Mouse (Mus musculus): Measurements from ENCODE around the gene Garnl3. TPM values are rescaled to one million over a fixed set of nuclear protein-coding genes. Genes with fewer than 3 reads are reported as not detected.
"Not testable (repeated sequence)": the region's sequence is repeated elsewhere in the genome, so short reads cannot be mapped to it uniquely, and the experiment has no call there.

Gene Garnl3
- polyA plus RNA-seq, 1 experiment: 1.1 TPM

DNA sequence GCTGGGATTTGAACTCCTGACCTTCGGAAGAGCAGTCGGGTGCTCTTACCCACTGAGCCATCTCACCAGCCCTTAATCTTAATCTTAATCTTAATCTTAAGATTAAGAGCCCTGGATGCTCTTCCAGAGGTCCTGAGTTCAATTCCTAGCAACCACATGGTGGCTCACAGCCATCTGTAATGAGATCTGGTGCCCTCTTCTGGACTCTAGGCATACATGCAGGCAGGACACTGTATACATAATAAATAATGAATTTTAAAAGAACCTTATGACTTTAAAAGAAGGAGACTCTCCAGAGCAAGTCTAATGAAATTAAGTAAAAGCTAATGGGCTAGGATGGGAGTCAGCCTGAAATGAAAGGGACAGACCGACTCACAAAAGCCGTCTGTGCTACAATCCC is 122.4 kb downstream of the Garnl3 start:
- H3K27ac ChIP-seq (ENCODE audit: insufficient read depth, low read depth, low read length); H3K4me1 ChIP-seq (ENCODE audit: control insufficient read depth, insufficient read depth, low read length); H3K27me3 ChIP-seq (replicated peaks; ENCODE audit: control insufficient read depth, insufficient read depth, low read length); DNase-seq; H3K36me3 ChIP-seq (ENCODE audit: control insufficient read depth, insufficient read depth, low read length); H3K4me3 ChIP-seq (ENCODE audit: insufficient read depth, low read depth, low read length): not testable (repeated sequence)
- TF ChIP-seq CTCF (conservative IDR thresholded peaks at IDR 0.05; ENCODE audit: insufficient read depth, insufficient read length, low read depth, low read length): peak; percentile 19; the same call in 1 of the 2 replicates
- 89% methylated on average over 4 of the region's 4 CpGs for WGBS

DNA sequence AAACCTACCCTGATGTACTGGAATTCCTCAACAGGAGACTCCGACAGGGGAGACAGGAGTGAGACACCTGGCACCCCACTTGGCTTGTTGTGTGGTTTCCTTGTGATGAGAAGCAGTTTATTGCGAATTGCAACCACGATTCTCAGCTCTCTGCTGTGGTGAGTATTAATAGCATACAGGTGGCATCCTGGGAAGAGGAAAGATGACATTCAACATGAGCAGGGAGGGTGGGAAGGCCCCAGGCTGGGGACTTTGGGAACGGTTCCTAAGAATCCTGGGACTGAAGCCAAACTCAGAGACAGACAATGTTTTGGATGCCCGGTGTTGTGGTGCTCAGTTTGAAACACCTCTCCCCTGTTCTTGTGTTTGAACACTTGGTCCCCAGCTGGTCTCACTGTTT is 126.4 kb downstream of the Garnl3 start:
- no peak for TF ChIP-seq POLR2A (IDR thresholded peaks at IDR 0.05; ENCODE audit: low read depth, low read length)
- no peak for TF ChIP-seq CTCF (conservative IDR thresholded peaks at IDR 0.05; ENCODE audit: insufficient read depth, insufficient read length, low read depth, low read length)
- Histone ChIP-seq H3K27ac (ENCODE audit: insufficient read depth, low read depth, low read length) (no peak overlapping the region), H3K36me3 (ENCODE audit: control insufficient read depth, insufficient read depth, low read length) (no peaks in the 10 kb centered on the region), H3K4me1 (ENCODE audit: control insufficient read depth, insufficient read depth, low read length) (no peaks in the 10 kb centered on the region), H3K27me3 (replicated peaks; ENCODE audit: control insufficient read depth, insufficient read depth, low read length) (no peaks in the 10 kb centered on the region), H3K4me3 (ENCODE audit: insufficient read depth, low read depth, low read length) (no peak overlapping the region)
- DNase-seq: no peak
- 75% methylated on average over 5 of the region's 5 CpGs for WGBS

DNA sequence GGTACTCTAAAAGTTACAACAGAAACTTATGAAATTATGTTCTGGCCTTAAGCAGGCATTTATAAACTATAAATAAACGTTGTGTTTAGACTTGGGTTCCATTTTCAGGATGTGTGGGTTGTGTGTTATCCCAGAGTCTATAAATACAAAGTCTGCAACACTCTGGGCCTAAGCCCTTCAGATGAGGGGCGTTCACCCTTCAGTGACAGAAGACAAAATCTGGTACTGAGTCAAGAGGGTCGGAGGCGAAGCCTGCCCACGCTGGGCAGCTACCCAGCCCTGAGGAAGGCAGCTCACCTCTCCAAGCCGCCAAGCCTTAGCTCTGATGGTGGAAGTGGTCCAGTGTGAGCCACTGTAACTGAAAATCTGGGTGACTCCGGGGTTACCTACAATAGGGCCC is 129.3 kb downstream of the Garnl3 start:
- Histone ChIP-seq H3K27ac (ENCODE audit: insufficient read depth, low read depth, low read length) (no peak overlapping the region), H3K4me1 (ENCODE audit: control insufficient read depth, insufficient read depth, low read length) (no peaks in the 10 kb centered on the region), H3K36me3 (ENCODE audit: control insufficient read depth, insufficient read depth, low read length) (no peaks in the 10 kb centered on the region), H3K4me3 (ENCODE audit: insufficient read depth, low read depth, low read length) (no peak overlapping the region), H3K27me3 (replicated peaks; ENCODE audit: control insufficient read depth, insufficient read depth, low read length) (no peaks in the 10 kb centered on the region)
- 89% methylated on average over 7 of the region's 7 CpGs for WGBS
- no peak for TF ChIP-seq CTCF (conservative IDR thresholded peaks at IDR 0.05; ENCODE audit: insufficient read depth, insufficient read length, low read depth, low read length)
- no peak for TF ChIP-seq POLR2A (IDR thresholded peaks at IDR 0.05; ENCODE audit: low read depth, low read length)
- DNase-seq: no peak

DNA sequence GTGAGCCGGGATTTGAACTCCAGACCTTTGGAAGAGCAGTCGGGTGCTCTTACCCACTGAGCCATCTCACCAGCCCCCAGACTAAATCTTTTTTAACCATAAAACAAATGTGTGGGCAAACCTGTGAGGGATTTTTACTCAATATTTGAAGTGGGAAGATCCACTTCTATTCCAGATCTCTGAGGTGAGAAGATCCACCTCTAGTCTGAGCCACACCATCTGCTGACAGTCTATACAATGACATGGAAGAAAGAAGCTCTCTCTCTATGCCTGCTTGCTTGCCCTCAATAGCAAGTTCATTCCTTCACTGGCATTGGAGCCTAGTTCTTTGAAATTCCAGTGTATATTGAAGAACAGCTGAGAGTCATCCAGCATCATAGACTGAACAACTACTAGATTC is 131.7 kb downstream of the Garnl3 start:
- TF ChIP-seq CTCF (conservative IDR thresholded peaks at IDR 0.05; ENCODE audit: insufficient read depth, insufficient read length, low read depth, low read length) (no peak), POLR2A (IDR thresholded peaks at IDR 0.05; ENCODE audit: low read depth, low read length) (no peak)
- no peaks in the 10 kb centered on the region for H3K36me3 ChIP-seq (ENCODE audit: control insufficient read depth, insufficient read depth, low read length)
- H3K27me3 ChIP-seq (replicated peaks; ENCODE audit: control insufficient read depth, insufficient read depth, low read length): no peaks in the 10 kb centered on the region
- no peak overlapping the region for H3K4me3 ChIP-seq (ENCODE audit: insufficient read depth, low read depth, low read length)
- 90% methylated on average over 2 of the region's 2 CpGs for WGBS
- DNase-seq: no peak
- H3K27ac ChIP-seq (ENCODE audit: insufficient read depth, low read depth, low read length): no peak overlapping the region
- no peaks in the 10 kb centered on the region for H3K4me1 ChIP-seq (ENCODE audit: control insufficient read depth, insufficient read depth, low read length)

DNA sequence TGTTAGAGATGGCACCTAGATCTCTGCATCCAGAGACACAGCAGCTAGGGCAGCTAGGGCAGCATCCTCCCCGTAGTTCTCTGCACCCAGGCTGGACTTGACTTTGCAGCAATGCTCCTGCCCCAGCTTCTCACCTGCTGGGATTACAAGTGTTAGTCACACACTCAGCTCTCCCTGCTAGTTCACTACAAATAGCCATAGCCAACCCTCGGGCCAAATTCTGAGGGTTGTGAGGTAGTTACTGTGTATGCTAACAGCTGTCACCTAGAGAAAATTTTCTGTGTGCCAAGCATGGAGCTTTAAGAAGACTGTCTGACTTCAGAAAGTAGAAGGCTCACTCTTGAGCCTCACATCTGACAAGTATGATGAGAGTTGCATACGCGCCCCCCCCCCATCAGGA is 133.7 kb downstream of the Garnl3 start:
- TF ChIP-seq POLR2A (IDR thresholded peaks at IDR 0.05; ENCODE audit: low read depth, low read length) (no peak), CTCF (conservative IDR thresholded peaks at IDR 0.05; ENCODE audit: insufficient read depth, insufficient read length, low read depth, low read length) (no peak)
- no peak for DNase-seq
- WGBS: 91% methylated on average over 4 of the region's 4 CpGs
- H3K27me3 ChIP-seq (replicated peaks; ENCODE audit: control insufficient read depth, insufficient read depth, low read length): no peaks in the 10 kb centered on the region
- H3K27ac ChIP-seq (ENCODE audit: insufficient read depth, low read depth, low read length): no peak overlapping the region
- no peak overlapping the region for H3K4me3 ChIP-seq (ENCODE audit: insufficient read depth, low read depth, low read length)
- H3K4me1 ChIP-seq (ENCODE audit: control insufficient read depth, insufficient read depth, low read length): no peaks in the 10 kb centered on the region
- H3K36me3 ChIP-seq (ENCODE audit: control insufficient read depth, insufficient read depth, low read length): no peaks in the 10 kb centered on the region

GRCm38 (mm10) chr2:32997081-32997480 is 134.4 kb downstream of the Garnl3 start:
- H3K27me3 ChIP-seq (replicated peaks; ENCODE audit: control insufficient read depth, insufficient read depth, low read length): no peaks in the 10 kb centered on the region
- no peak for TF ChIP-seq POLR2A (IDR thresholded peaks at IDR 0.05; ENCODE audit: low read depth, low read length)
- TF ChIP-seq CTCF (conservative IDR thresholded peaks at IDR 0.05; ENCODE audit: insufficient read depth, insufficient read length, low read depth, low read length): no peak
- 80% methylated on average over 6 of the region's 6 CpGs for WGBS
- H3K4me3 ChIP-seq (ENCODE audit: insufficient read depth, low read depth, low read length): no peak overlapping the region
- H3K36me3 ChIP-seq (ENCODE audit: control insufficient read depth, insufficient read depth, low read length): no peaks in the 10 kb centered on the region
- DNase-seq: no peak
- no peaks in the 10 kb centered on the region for H3K4me1 ChIP-seq (ENCODE audit: control insufficient read depth, insufficient read depth, low read length)
- no peak overlapping the region for H3K27ac ChIP-seq (ENCODE audit: insufficient read depth, low read depth, low read length)

DNA sequence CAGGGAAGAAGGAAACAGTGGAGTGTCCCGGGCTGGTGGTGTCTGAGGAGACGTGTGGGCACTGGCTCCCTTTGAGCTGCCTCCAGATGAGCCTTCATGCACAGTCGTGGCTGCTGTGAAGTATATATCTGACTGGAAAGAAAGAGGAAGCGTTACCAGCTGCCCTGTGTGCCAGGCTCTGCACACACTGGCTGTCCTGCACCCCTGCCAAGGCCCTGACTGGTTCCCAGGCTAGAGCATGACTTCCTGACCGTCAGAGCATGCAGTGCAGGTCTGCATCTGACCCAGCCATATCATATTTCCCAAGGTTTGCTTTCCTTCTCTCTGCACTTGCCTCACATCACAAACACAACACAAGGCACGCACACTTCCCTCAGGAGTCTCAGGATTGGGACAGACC is 139.3 kb downstream of the Garnl3 start:
- TF ChIP-seq CTCF (conservative IDR thresholded peaks at IDR 0.05; ENCODE audit: insufficient read depth, insufficient read length, low read depth, low read length): no peak
- no peak for TF ChIP-seq POLR2A (IDR thresholded peaks at IDR 0.05; ENCODE audit: low read depth, low read length)
- Histone ChIP-seq H3K36me3 (ENCODE audit: control insufficient read depth, insufficient read depth, low read length) (no peaks in the 10 kb centered on the region), H3K27ac (ENCODE audit: insufficient read depth, low read depth, low read length) (no peak overlapping the region), H3K4me1 (ENCODE audit: control insufficient read depth, insufficient read depth, low read length) (no peaks in the 10 kb centered on the region), H3K27me3 (replicated peaks; ENCODE audit: control insufficient read depth, insufficient read depth, low read length) (no peaks in the 10 kb centered on the region), H3K4me3 (ENCODE audit: insufficient read depth, low read depth, low read length) (no peak overlapping the region)
- 42% methylated on average over 6 of the region's 6 CpGs for WGBS
- no peak for DNase-seq
